Mouse (Mus musculus) hindbrain, postnatal 0 days (tissue): ENCODE results near the gene Tbx18. TPM values are rescaled to one million over a fixed set of nuclear protein-coding genes. Genes with fewer than 3 reads are reported as not detected.

Experiments used
- ATAC-seq: fragments of 200-750 bp; cut with Nextera tagmentation; 2 replicates; pipeline ENCODE4 v1.8.0; 2017; ENCODE audit warnings: mild to moderate bottlenecking, moderate TSS enrichment, moderate library complexity
- DNase-seq: peaks from one replicate; pipeline ENCODE4 v3.0.0-alpha.2; 2015; ENCODE audit warnings: low spot score
- H3K27ac ChIP-seq: fragments of 300-500 bp; sonication (generic); 2 replicates; pipeline ENCODE4 v1.5.1; 2014; ENCODE audit warnings: mild to moderate bottlenecking
- H3K27me3 ChIP-seq: fragments of 300-500 bp; sonication (generic); 2 replicates; pipeline ENCODE4 v1.6.1; 2014; ENCODE audit warnings: low read length, mixed read lengths; ENCODE audit not compliant: insufficient read depth
- H3K36me3 ChIP-seq: fragments of 300-500 bp; sonication (generic); 2 replicates; pipeline ENCODE4 v1.6.1; 2014; ENCODE audit warnings: low read length, mixed read lengths; ENCODE audit not compliant: insufficient read depth
- H3K4me1 ChIP-seq: fragments of 300-500 bp; sonication (generic); 2 replicates; pipeline ENCODE4 v1.6.1; 2014; ENCODE audit warnings: antibody characterized with exemption, low read length, mixed read lengths; ENCODE audit not compliant: insufficient read depth
- H3K4me2 ChIP-seq: fragments of 300-500 bp; sonication (generic); 2 replicates; pipeline ENCODE4 v1.6.1; 2014; ENCODE audit warnings: low read depth, mild to moderate bottlenecking, low read length, moderate library complexity, mixed read lengths
- H3K4me3 ChIP-seq: fragments of 300-500 bp; sonication (generic); 2 replicates; pipeline ENCODE4 v1.5.1; 2014; ENCODE audit warnings: low read length
- H3K9ac ChIP-seq: fragments of 300-500 bp; sonication (generic); replicated peaks from 2 replicates; pipeline ENCODE4 v1.6.1; 2014; ENCODE audit warnings: mild to moderate bottlenecking, low read length, moderate library complexity, mixed read lengths
- H3K9me3 ChIP-seq: fragments of 300-500 bp; sonication (generic); 2 replicates; pipeline ENCODE4 v1.6.1; 2016; ENCODE audit warnings: low read length, mixed read lengths
- CTCF ChIP-seq: IDR thresholded peaks from 2 replicates; pipeline ENCODE4 v1.5.1; 2016; ENCODE audit warnings: antibody characterized with exemption, control low read depth, low read depth
- WGBS: fragments of 180-500 bp; shearing (Covaris S2); extraction: QIAGEN DNeasy Blood & Tissue Kit; methylation state at CpG from one replicate; pipeline ENCODE4 v1.1.7; 2014; 5-methylcytosine and 5-hydroxymethylcytosine counted together
- polyA plus RNA-seq: library from polyadenylated mRNA; unstranded; fragments of >200 nt; fragmentation: Nextera tagmentation; extraction: Ambion mirVana; gene quantifications from 2 replicates; pipeline ENCODE4 v1.2.1, GENCODE M21; 2015
- total RNA-seq: library from RNA; depleted of rRNA; stranded (reverse); fragments of >200 nt; gene quantifications from 2 replicates; pipeline ENCODE4 v1.2.3, GENCODE M21; 2014

Gene Tbx18
- total and polyA plus RNA-seq, 2 experiments from 2014 or later: 1.7 to 5.9 TPM

- no peaks in the 10 kb centered on the region for H3K36me3 ChIP-seq
- peaks cover 64% of the 10 kb centered on the region for H3K27me3 ChIP-seq
- H3K4me1 ChIP-seq: no peaks in the 10 kb centered on the region; the same call in 1 of the 2 replicates
- H3K4me3 ChIP-seq: peak overlapping the region; percentile 18
- peak overlapping the region; percentile 39; the same call in 1 of the 2 replicates for H3K4me2 ChIP-seq
- no peak overlapping the region for H3K9ac ChIP-seq
- no peak overlapping the region for H3K27ac ChIP-seq
- DNase-seq (no peak), ATAC-seq (no peak)
- no peaks in the 10 kb centered on the region for H3K9me3 ChIP-seq
- WGBS: under 1% methylated on average over 39 of the region's 39 CpGs
- TF ChIP-seq CTCF: no peak
Measured at GRCm38 (mm10) chr9:87738766-87739542, 7.9 kb upstream of the Tbx18 start.

- Histone ChIP-seq H3K36me3 (no peaks in the 10 kb centered on the region), H3K4me3 (no peak overlapping the region), H3K4me2 (no peak overlapping the region), H3K27me3 (peaks cover 71% of the 10 kb centered on the region), H3K9me3 (no peaks in the 10 kb centered on the region), H3K9ac (no peak overlapping the region), H3K27ac (no peak overlapping the region), H3K4me1 (no peaks in the 10 kb centered on the region; the same call in 1 of the 2 replicates)
- no peak for TF ChIP-seq CTCF
- WGBS: 2% methylated on average over 13 of the region's 13 CpGs
- DNase-seq (no peak), ATAC-seq (no peak)
Measured at GRCm38 (mm10) chr9:87738123-87738522, 7.1 kb upstream of the Tbx18 start.

GRCm38 (mm10) chr9:87737271-87737670 lies 6.2 kb upstream of the Tbx18 start:
- ATAC-seq: no peak

GRCm38 (mm10) chr9:87735046-87735445 lies 4.0 kb upstream of the Tbx18 start:
- no peak for ATAC-seq

More at GRCm38 (mm10) chr9:87737271-87737670, 6.2 kb upstream of the Tbx18 start:
- H3K9ac ChIP-seq: no peak overlapping the region
- no peak overlapping the region for H3K27ac ChIP-seq
- no peak overlapping the region for H3K4me2 ChIP-seq
- H3K4me1 ChIP-seq: no peaks in the 10 kb centered on the region; the same call in 1 of the 2 replicates
- H3K36me3 ChIP-seq: no peaks in the 10 kb centered on the region
- peaks cover 78% of the 10 kb centered on the region for H3K27me3 ChIP-seq
- no peaks in the 10 kb centered on the region for H3K9me3 ChIP-seq
- no peak for TF ChIP-seq CTCF
- no peak overlapping the region for H3K4me3 ChIP-seq
- WGBS: 4% methylated on average over 4 of the region's 4 CpGs
- DNase-seq: no peak

GRCm38 (mm10) chr9:87734631-87735030 lies 3.6 kb upstream of the Tbx18 start:
- H3K4me2 ChIP-seq: no peak overlapping the region
- H3K9ac ChIP-seq: no peak overlapping the region
- DNase-seq (no peak), ATAC-seq (no peak)
- H3K27ac ChIP-seq: no peak overlapping the region
- peaks cover 73% of the 10 kb centered on the region for H3K27me3 ChIP-seq
- H3K9me3 ChIP-seq: no peaks in the 10 kb centered on the region
- H3K4me1 ChIP-seq: no peaks in the 10 kb centered on the region; the same call in 1 of the 2 replicates
- no peaks in the 10 kb centered on the region for H3K36me3 ChIP-seq
- no peak for TF ChIP-seq CTCF
- 4% methylated on average over 9 of the region's 9 CpGs for WGBS
- no peak overlapping the region for H3K4me3 ChIP-seq

More at GRCm38 (mm10) chr9:87735046-87735445, 4.0 kb upstream of the Tbx18 start:
- no peak for TF ChIP-seq CTCF
- no peak overlapping the region for H3K9ac ChIP-seq
- DNase-seq: no peak
- no peaks in the 10 kb centered on the region for H3K9me3 ChIP-seq
- no peaks in the 10 kb centered on the region; the same call in 1 of the 2 replicates for H3K4me1 ChIP-seq
- no peaks in the 10 kb centered on the region for H3K36me3 ChIP-seq
- no peak overlapping the region for H3K4me3 ChIP-seq
- no peak overlapping the region for H3K4me2 ChIP-seq
- no peak overlapping the region for H3K27ac ChIP-seq
- WGBS: 1% methylated on average over 9 of the region's 9 CpGs
- peaks cover 72% of the 10 kb centered on the region for H3K27me3 ChIP-seq

- no peak for DNase-seq
- no peak for ATAC-seq
- Histone ChIP-seq H3K9ac (no peak overlapping the region), H3K36me3 (no peaks in the 10 kb centered on the region), H3K4me2 (no peak overlapping the region), H3K4me3 (no peak overlapping the region), H3K9me3 (no peaks in the 10 kb centered on the region), H3K27me3 (peaks cover 72% of the 10 kb centered on the region), H3K4me1 (no peaks in the 10 kb centered on the region), H3K27ac (no peak overlapping the region)
- TF ChIP-seq CTCF: no peak
- 3% methylated on average over 11 of the region's 11 CpGs for WGBS
Measured at GRCm38 (mm10) chr9:87733732-87734131, 2.7 kb upstream of the Tbx18 start.

- DNase-seq: no peak
- Histone ChIP-seq H3K4me2 (no peak overlapping the region), H3K9me3 (no peaks in the 10 kb centered on the region), H3K27me3 (peaks cover 76% of the 10 kb centered on the region), H3K4me3 (no peak overlapping the region), H3K4me1 (no peaks in the 10 kb centered on the region), H3K27ac (no peak overlapping the region), H3K9ac (no peak overlapping the region), H3K36me3 (no peaks in the 10 kb centered on the region)
- TF ChIP-seq CTCF: peak; percentile 29
- no peak for ATAC-seq
- WGBS: under 1% methylated on average over 11 of the region's 11 CpGs
Measured at GRCm38 (mm10) chr9:87733236-87733630, 2.2 kb upstream of the Tbx18 start.
